Mouse (Mus musculus) ES-Bruce4 (cell line): ENCODE measurements around the gene Gsdma2.

Experiments
- CTCF ChIP-seq: IDR thresholded peaks from one replicate; pipeline ENCODE4 v1.8.1; 2011; ENCODE audit warnings: low read depth, low read length
- EP300 ChIP-seq: IDR thresholded peaks from 2 replicates; pipeline ENCODE4 v1.6.1; 2011; ENCODE audit warnings: low read depth, low read length; ENCODE audit not compliant: insufficient read depth
- POLR2A ChIP-seq: IDR thresholded peaks from one replicate; pipeline ENCODE4 v1.8.1; 2011; ENCODE audit warnings: low read length; ENCODE audit not compliant: insufficient read depth

DNA sequence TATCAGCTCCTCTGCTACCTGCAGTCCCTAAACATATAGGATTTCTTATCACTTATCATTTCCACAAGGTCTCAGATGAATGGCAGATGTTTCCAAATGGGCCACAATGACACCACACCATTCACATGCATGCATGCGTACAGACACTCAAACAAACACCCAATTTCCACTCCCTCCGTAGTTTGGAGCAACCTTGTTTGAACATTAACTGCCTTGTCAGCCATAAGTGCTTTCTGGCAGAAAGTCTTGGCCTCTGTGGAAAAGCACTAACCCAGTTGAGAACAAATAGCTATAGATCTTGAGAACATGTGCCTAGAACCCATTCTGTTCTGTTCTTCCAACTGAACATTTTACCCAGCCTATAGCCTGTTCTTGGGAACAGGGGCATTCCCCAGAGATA, 613 bp upstream of the Gsdma2 start:
- no peak for TF ChIP-seq CTCF
- TF ChIP-seq EP300 = no peak
- TF ChIP-seq POLR2A = no peak
